Mouse (Mus musculus) c-Kit-positive CD71-negative TER-119-negative erythroid progenitor cells, embryonic 14.5 days (primary cell): ENCODE data around the gene Wdfy2.
A peak's percentile ranks its signal among the peaks of the same experiment; 100 is the strongest.

ENCODE experiments used
- DNase-seq: peaks from one replicate; pipeline ENCODE4 v3.0.0-alpha.2; 2013; ENCODE audit warnings: low read depth

Gene Wdfy2

DNA sequence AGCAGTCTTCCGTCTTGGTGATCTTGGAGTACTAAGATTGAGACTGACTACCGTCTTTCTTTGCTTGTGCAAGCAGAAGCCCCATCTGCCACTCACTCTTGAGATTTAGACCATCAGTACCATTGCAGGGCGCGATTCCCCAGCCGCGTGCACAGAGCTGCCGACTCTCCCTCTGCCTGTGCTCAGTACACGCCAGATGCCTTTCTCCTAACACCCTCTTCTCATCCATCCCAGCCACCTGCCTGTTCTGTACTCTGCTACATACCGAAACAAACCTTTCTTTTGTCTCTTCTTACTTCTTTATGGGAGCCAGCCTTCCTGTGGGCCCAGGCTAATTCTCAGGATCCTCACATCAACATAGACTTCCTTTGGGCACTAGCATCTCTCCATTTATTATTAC, 97.9 kb downstream of the Wdfy2 start:
- DNase-seq = no peak

GRCm38 (mm10) chr14:62936631-62937380, 99.3 kb downstream of the Wdfy2 start:
- no peak for DNase-seq

DNA sequence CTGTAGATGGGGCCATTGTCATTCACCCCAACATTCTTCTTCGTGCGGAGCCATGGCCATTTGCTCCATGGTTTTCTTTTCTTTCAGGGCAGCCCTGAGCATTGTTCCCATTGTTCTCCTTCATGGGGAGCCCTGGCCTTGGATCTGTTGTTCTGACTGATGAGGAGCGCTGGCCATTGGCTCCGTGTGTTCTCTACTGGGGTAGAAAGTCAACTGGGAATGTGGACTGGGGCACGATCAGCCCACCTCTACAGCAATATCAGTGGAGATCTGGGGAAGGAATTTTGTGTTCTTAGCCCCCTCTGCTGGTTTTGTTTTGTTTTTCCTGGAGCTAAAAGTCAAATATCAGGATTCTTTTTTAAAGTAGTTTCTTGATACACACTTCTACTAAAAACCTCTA, 100.2 kb downstream of the Wdfy2 start:
- DNase-seq = no peak

DNA sequence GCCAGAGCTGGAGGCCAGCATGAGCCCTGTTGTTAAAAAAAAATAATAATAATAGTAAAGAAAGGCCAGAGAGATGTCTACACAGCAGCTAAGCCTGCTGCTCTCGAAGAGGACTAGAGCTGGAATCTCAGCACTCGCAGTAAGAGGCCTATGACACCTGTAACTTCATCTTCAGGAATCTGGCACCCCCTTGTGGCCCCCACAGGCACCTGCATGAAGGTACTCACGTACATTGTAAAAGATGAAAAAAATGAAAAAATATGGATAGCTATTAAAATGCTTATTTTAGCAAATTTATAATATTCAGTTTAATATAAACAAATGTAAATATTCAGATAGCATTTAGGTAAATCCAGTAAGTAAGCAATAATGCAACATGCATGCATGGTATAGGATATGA, 102.0 kb downstream of the Wdfy2 start:
- no peak for DNase-seq

DNA sequence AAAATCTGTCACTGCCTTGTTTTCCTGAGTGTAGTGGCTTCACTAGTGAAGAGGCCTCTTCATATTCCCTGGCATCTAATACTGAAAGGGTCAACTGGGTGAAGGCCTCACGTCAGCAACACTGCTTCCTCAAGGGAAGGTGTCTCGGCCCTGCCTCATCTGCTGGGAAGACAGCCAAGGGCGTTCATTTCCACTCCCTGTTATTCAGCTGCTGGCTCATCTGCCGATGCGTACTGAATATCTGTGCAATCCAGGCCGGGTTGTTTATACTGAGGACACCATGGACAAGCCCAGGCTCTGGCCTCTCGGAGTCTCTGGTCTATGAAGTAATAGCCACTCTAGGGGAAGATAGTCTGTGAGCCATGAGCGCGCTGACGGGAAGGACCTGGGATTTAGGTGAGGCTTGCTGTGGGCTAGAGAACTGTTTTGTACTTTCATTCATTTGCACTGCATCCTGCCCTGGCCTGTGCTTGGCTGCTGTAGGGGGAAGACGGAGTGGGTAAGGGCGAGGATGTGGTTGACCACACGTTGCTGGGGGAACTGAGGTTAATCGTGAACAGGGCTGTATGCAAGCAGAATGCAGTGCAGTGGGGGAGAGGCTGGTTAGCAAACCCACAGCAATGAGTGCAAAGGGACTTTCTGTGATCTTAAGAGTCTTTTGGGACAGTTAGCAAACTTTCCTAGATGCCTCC, 103.1 kb downstream of the Wdfy2 start:
- DNase-seq = peak; percentile 37

- DNase-seq = no peak
These were observed 109.3 kb downstream of the Wdfy2 start for GRCm38 (mm10) chr14:62946794-62947193.

- DNase-seq = no peak
These were observed 118.6 kb downstream of the Wdfy2 start for GRCm38 (mm10) chr14:62956091-62956490.

- DNase-seq = no peak
These were observed 126.2 kb downstream of the Wdfy2 start for GRCm38 (mm10) chr14:62963632-62964031.

- no peak for DNase-seq
These were observed 127.9 kb downstream of the Wdfy2 start for GRCm38 (mm10) chr14:62965342-62965741.

DNA sequence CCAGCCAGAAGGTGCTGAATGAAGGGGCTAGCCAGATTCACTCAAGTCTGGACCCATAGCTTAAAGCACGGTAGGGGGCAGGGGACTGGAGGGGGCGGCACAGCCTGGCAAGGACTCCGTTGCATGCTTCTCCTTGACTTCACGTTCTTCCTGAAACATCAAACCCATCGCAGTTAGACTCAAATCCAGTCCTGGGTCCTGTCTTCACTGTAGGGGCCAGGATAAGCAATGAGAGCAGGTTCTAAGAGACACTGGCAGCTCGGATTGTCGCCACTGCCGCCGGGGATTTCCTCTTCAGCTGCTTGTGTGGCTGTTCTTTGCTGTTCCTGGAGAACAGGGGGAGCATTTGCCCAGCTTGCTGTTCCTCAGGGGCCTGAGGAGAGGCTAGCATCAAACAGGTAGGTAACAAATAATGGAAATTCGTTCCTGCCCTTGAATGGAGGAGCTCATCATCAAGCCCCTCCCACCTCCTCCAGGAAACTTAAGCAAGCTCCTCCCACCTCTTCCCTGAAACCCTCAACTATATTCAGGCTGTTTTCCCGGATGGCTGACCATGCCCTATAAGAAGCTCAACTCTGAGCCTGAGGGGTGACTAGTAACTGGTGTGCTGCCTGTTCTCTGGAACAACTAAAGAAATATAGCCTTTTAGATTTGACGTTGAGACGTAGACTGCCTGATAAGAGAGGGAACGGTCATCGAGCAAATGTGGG, 128.5 kb downstream of the Wdfy2 start:
- no peak for DNase-seq

- DNase-seq = peak; percentile 46
These were observed 137.6 kb downstream of the Wdfy2 start for GRCm38 (mm10) chr14:62975046-62975445.

DNA sequence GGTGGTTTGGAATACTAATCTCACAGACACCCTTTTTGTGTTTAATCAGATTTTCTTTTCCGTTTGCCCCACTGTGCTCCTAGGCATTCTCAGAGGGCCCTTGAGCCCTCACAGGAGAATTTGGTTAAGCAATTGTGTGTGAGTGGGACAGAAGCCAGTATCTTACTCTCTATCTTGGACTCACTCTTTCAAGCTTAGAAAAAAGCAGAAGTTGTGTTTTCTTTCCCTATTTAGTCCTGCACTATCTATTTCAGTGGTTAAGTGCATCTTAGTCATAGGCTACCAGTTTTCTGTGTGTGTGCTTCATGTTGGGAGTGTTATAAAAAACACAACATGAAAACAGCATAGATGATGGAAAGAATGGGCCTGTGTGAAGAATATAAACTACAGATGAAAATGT, 142.3 kb downstream of the Wdfy2 start:
- DNase-seq = peak; percentile 13

DNA sequence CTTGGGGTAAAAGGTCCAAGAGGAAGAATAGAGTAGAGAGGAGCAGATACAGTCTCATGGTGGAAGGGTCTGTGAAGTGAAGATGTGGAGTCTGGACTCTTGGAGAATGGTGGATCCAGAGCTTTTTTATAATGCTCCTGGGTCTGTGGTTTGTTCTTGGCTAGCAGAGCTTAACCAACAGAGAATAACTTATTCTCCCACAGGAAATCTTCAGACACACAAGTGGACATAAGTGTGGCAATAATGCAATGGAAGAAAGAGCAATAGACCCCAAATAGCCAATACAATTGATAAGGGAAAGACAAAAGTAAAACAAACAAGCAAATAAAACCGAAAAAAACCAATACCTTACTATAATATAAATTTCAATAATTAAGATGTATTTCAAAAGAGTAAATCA, 146.9 kb downstream of the Wdfy2 start, which contains the start of gene Defb48:
Gene Defb48, minus strand, starts transcription at position 101 of the 400 bp plus-strand sequence.
- no peak for DNase-seq

DNA sequence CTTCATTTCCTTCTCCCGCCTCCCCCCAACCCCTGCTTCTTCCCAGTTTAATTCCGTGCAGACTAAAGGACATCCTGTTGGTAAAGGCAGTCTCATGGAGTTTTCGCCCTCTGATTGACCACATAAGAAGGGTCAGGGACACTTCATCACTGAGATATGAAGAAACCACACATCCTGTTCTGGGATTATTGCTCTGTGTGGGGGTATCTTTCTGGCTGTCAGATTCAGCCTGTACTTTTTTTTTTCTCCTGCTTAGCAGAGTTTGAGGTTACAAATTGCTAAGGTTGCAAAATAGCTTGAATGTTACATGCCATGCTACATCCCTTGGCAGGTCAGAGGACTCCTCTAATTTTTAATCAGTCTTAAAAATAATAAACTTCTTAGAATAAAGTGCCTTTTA, 153.8 kb downstream of the Wdfy2 start:
- DNase-seq = no peak

DNA sequence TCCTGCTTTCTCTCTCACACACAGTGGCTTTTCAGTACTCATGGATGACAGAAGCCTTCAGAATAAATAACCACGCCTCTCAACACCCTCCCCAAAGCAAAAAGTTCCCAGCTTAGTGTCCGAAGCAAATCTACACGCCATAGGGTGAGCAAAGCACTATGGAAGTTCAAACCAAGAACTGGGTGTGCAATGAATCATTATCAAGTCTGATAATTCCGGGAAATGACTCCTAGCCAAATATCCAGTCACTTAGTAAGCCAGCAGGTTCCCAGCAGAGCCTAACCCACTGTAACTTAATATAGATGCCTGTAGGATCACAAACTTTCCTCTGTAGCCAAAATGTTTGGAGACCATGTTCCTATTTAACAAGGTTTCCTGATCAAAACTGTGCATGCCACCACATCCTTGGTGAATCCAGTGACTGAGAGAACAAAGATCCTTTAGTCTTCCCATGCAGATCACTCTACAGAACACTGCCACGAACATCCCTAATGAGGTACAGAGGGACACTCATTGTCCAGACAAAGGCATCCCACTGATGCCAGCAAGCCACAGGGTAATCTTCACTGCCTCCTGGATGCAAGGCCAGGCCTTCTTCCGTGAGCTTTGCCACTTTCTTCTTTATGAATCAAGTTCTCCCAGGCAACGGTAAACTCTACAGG, 154.5 kb downstream of the Wdfy2 start:
- DNase-seq = no peak

GRCm38 (mm10) chr14:62997777-62998176, 160.3 kb downstream of the Wdfy2 start, which contains the start of gene Defb47:
Gene Defb47, plus strand, starts transcription at chr14:62998077.
- no peak for DNase-seq

DNA sequence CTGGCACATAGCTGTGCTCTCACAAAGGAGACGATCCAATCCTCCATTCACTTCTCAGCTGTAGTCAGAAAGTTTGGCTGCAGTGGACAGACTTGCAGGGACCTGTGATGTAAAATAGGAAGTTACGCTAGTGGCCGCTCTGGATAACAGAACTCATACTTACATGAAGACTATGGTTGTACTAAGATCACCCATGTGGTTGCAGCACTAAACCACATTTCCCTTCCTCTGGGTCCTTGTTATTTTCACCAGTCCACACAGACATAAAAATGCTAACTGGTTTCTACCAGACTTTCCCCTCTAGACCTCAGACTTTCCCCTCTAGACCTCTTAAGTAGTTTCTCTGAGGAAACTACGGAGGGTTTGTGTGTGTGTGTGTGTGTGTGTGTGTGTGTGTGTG, 161.5 kb downstream of the Wdfy2 start:
- no peak for DNase-seq

DNA sequence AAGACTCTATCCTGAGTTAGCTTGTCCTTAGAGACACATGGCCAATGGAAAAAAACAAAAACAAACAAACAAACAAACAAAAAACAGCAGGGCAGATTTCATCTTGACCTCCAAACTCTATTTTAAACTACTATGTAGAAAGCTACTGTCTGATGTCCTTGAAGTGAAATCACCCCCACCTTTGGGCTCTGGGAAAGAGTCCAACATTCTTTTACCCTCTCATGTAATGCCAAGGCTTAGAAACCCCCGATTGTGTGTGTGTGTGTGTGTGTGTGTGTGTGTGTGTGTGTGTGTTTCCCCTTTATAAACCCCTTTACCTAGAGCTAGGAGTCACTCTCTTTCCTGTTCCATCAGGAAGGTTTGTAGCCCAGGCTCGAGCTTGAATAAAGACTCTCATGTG, 165.1 kb downstream of the Wdfy2 start:
- DNase-seq = no peak
